Mouse (Mus musculus) layer of hippocampus, postnatal 10 days (tissue): ENCODE results near the gene Hmg20a. TPM values are rescaled to one million over a fixed set of nuclear protein-coding genes. Genes with fewer than 3 reads are reported as not detected.
"Not testable (repeated sequence)": the region's sequence is repeated elsewhere in the genome, so short reads cannot be mapped to it uniquely, and the experiment has no call there.

Source experiments
- DNase-seq, 2 experiments: peaks; one replicate each; pipeline ENCODE4 v3.0.0; 2021; ENCODE audit warnings: low spot score in 2 of 2
- total RNA-seq, 2 experiments: library from RNA; stranded (reverse); gene quantifications; 2 replicates each; pipeline ENCODE4 v1.2.3; 2021

Gene Hmg20a
- total RNA-seq, 2 experiments from 2014 or later = 60.3 to 62.8 TPM

- not testable (repeated sequence) for DNase-seq
These were observed 19.0 kb downstream of the Hmg20a start for GRCm38 (mm10) chr9:56437300-56437892.

- DNase-seq = no peak
These were observed 21.3 kb downstream of the Hmg20a start for GRCm38 (mm10) chr9:56439699-56440098.

- no peak for DNase-seq
These were observed 33.2 kb downstream of the Hmg20a start for GRCm38 (mm10) chr9:56451570-56451969.

GRCm38 (mm10) chr9:56453038-56453815 lies 34.8 kb downstream of the Hmg20a start:
- DNase-seq = no peak

- DNase-seq = no peak
These were observed 38.0 kb downstream of the Hmg20a start for GRCm38 (mm10) chr9:56456426-56456825.

- DNase-seq = no peak
These were observed 42.6 kb downstream of the Hmg20a start for GRCm38 (mm10) chr9:56460987-56461386.

GRCm38 (mm10) chr9:56462606-56463005 lies 44.2 kb downstream of the Hmg20a start:
- DNase-seq = no peak

GRCm38 (mm10) chr9:56463046-56463445 lies 44.6 kb downstream of the Hmg20a start:
- no peak for DNase-seq

- no peak for DNase-seq
These were observed 45.5 kb downstream of the Hmg20a start for GRCm38 (mm10) chr9:56463686-56464515.

- DNase-seq = no peak
These were observed 46.6 kb downstream of the Hmg20a start for GRCm38 (mm10) chr9:56464863-56465654.

- DNase-seq = no peak
These were observed 47.8 kb downstream of the Hmg20a start for GRCm38 (mm10) chr9:56466251-56466650.

- DNase-seq = no peak
These were observed 51.2 kb downstream of the Hmg20a start for GRCm38 (mm10) chr9:56469656-56470055.

- no peak for DNase-seq
These were observed 51.9 kb downstream of the Hmg20a start for GRCm38 (mm10) chr9:56470291-56470690.

- no peak for DNase-seq
These were observed 60.7 kb downstream of the Hmg20a start for GRCm38 (mm10) chr9:56478975-56479647.

GRCm38 (mm10) chr9:56482623-56483022 lies 64.2 kb downstream of the Hmg20a start:
- no peak for DNase-seq

GRCm38 (mm10) chr9:56485423-56485822 lies 67.0 kb downstream of the Hmg20a start:
- DNase-seq = no peak

GRCm38 (mm10) chr9:56486158-56486557 lies 67.7 kb downstream of the Hmg20a start:
- DNase-seq = no peak

GRCm38 (mm10) chr9:56487651-56488050 lies 69.2 kb downstream of the Hmg20a start:
- DNase-seq = no peak

- DNase-seq = no peak
These were observed 74.0 kb downstream of the Hmg20a start for GRCm38 (mm10) chr9:56492391-56492790.

- DNase-seq = no peak
These were observed 74.5 kb downstream of the Hmg20a start for GRCm38 (mm10) chr9:56492916-56493315.

- no peak for DNase-seq
These were observed 76.7 kb downstream of the Hmg20a start for GRCm38 (mm10) chr9:56495088-56495487.
